Mouse (Mus musculus): Measurements from ENCODE around the gene Csf3. TPM values are rescaled to one million over a fixed set of nuclear protein-coding genes. Genes with fewer than 3 reads are reported as not detected.

Gene Csf3
- total RNA-seq, 2 experiments from 2014 or later: not detected

DNA sequence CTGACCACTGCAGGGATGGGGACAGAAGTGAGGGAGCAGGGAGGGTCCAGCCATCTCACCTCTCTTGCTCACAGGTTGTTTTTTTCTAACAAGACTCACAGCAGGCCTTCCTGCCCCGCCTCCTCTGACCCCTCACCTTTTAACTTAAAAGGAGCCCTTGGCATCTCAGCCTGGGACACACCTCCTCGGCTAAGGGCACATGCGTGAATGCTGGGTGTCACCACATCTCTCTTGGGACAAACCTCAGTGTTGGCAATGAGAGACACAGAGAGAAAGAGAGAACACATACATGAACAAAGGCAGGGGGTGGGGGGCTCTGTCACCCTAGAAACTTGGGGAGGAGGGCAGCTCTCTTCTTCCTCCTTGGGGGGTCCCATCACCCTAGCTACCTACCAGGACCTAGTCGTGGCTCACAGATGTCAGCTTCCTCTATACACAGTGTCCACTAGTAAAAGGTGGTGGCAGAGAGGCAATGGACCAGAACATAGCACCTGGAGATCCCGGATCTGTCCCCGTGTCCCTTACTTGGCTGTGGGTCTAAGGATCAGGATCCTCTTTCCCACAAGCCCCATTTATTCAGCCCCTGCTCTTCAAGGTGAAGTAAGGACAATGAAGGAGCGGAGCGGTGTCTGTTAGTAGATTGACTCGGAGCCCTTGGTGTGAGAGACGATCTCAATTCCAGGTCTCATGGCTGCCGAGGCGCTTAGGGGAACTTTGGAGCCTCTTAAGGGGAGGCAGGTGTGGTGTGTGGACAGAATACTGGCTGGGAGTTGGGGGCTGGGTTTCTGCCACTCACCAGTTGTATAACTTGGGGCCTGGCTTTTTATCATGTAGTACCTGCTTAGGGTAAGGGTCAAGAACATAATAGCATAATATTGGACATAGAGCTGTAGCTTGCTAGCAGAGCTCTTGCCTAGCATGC lies 45.1 kb downstream of the Csf3 start:
- no peak for DNase-seq
- intact Hi-C loops (cut with DNase I): no loop called here

GRCm38 (mm10) chr11:98746855-98747693 lies 46.0 kb downstream of the Csf3 start:
- peak; percentile 78 to 79 for DNase-seq
- intact Hi-C loops (cut with DNase I): no loop called here

- intact Hi-C loops (cut with DNase I): no loop called here
- DNase-seq: no peak
Observed at GRCm38 (mm10) chr11:98747804-98748505, 46.9 kb downstream of the Csf3 start.

GRCm38 (mm10) chr11:98748506-98749416 lies 47.7 kb downstream of the Csf3 start:
- DNase-seq: peak in 1 of 2 experiments; percentile 41
- intact Hi-C loops (cut with DNase I): no loop called here

DNA sequence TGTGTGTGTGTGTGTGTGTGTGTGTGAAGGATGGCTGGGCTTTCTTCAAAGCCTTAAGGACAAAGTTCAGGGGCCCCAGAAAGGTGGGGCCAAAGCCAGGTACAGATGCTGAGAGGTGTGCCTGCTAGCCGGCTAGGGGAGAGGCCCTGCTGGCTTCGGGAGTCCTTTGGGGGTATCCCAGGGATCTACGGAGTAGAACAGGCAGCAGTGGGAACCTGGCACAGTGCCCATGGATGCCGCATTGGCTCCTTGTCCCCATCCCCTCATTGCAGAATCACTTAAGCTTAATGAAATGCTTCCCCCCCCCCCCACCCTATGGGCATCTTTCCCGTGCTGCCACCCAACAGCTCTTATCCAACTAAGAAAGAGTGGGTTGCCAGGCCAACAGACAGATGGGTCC lies 48.7 kb downstream of the Csf3 start:
- intact Hi-C loops (cut with DNase I): no loop called here
- DNase-seq: no peak

DNA sequence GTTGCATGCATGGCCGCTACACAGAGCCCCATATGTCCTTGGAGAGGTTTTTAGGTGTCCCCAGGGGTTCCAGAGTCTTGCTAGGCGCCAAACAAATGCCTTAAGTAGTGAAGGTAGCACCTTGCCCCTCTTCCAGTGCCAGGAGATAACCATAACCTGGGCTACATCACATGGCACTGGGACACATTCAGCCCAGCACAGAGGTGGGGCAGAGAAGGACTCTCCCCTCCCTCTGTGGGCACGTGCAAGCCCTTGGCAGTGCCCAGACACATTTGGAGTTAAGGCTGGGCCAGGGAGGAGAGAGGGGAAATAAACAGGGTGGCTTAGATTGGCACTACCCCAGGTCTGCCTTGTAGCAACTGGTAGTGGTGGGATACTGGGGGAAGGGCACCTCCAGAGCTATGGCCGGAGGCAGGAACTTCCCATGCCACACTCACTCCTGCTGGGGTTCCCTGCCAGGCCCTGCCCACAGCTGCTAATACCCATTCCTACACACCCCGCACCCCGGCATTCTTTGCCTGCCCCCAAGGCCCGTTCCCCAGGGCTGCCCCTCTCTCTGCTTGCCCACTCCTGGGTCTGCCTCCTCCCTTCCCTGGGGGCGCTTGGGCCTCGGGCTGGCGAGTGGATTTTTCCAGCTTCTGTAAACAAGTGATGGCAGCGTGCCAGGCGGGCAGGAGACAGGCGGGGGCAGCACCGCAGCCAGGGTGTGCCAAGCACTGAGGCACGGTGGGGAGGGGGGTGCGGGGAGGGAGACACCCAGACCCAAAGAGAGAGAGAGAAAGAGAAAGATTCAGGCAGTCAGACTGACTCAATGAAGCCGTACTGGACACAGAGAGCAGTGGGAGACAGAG lies 49.5 kb downstream of the Csf3 start:
- peak; percentile 65 to 72 for DNase-seq
- intact Hi-C loops (cut with DNase I): no loop called here

- DNase-seq: no peak
- intact Hi-C loops (cut with DNase I): no loop called here
Observed at GRCm38 (mm10) chr11:98751221-98751782, 50.2 kb downstream of the Csf3 start.

DNA sequence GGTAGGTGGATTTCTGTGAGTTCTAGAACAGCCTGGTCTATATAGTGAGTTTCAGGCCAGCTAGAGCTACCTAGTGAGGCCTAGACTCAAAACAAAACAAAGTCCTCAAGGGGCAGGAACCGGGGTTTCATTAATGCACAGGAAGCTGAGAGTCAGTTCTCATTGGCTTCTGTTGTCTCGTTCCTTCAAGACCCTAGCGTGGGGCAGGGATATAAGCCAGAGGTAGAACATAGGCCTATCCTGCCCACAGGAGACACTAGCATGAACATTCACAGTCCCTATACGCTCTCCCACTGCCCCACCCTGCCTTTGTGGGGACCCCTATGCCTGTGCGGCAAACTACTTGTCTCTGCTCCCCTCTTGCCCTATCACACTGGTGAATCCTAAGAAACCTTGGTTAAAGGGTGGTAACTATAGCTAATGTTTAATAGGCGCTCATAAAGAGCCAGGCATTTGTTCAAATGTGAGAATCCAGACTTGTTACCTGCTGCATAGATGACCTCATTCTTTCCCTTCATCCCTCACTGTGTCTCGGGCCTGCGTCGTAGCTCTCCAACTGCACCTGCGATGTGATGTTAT lies 51.6 kb downstream of the Csf3 start:
- DNase-seq: no peak
- intact Hi-C loops (cut with DNase I): no loop called here

Other genes with a start within 250 kb of the Csf3 start
- 1 to 10 TPM in 1 of 2 experiments, under 1 TPM in 1; 0.81 to 5.4 TPM for gene Ikzf3, start 155.2 kb upstream of the Csf3 start, total RNA-seq (2021)
- gene Zpbp2, start 150.2 kb upstream of the Csf3 start, total RNA-seq (2021): not detected
- 10 to 100 TPM; 35.0 to 37.1 TPM for gene Ormdl3, start 113.9 kb upstream of the Csf3 start, total RNA-seq (2021)
- not detected for gene Lrrc3c, start 103.0 kb upstream of the Csf3 start, total RNA-seq (2021)
- 10 to 100 TPM in 1 of 2 experiments, 1 to 10 TPM in 1; 8.8 to 12.9 TPM for gene Gm12355, start 75.6 kb upstream of the Csf3 start, total RNA-seq (2021)
- 1 to 10 TPM; 4.4 to 4.5 TPM for gene Gsdma3, start 74.9 kb upstream of the Csf3 start, total RNA-seq (2021)
- gene Gsdma2, start 54.5 kb upstream of the Csf3 start, total RNA-seq (2021): under 1 TPM; 0.22 to 0.50 TPM
- not detected for gene Gsdma, start 36.9 kb upstream of the Csf3 start, total RNA-seq (2021)
- gene Psmd3, start 18.7 kb upstream of the Csf3 start, total RNA-seq (2021): 100 to 1,000 TPM; 110 TPM
- 10 to 100 TPM; 49.5 to 49.8 TPM for gene Med24, start 28.2 kb downstream of the Csf3 start, total RNA-seq (2021)
- gene Thra, start 39.4 kb downstream of the Csf3 start, total RNA-seq (2021): 100 to 1,000 TPM; 123 to 130 TPM
- gene Nr1d1, start 74.1 kb downstream of the Csf3 start, total RNA-seq (2021): 10 to 100 TPM; 20.7 to 31.5 TPM
- 10 to 100 TPM; 71.2 to 71.8 TPM for gene Msl1, start 94.3 kb downstream of the Csf3 start, total RNA-seq (2021)
- gene Casc3, start 103.6 kb downstream of the Csf3 start, total RNA-seq (2021): 10 to 100 TPM; 23.6 to 25.0 TPM
- 1 to 10 TPM in 1 of 2 experiments, under 1 TPM in 1; 0.61 to 1.0 TPM for gene Rapgefl1, start 135.5 kb downstream of the Csf3 start, total RNA-seq (2021)
- 10 to 100 TPM in 1 of 2 experiments, 1 to 10 TPM in 1; 8.2 to 10.6 TPM for gene Wipf2, start 162.4 kb downstream of the Csf3 start, total RNA-seq (2021)
- gene Cdc6, start 206.5 kb downstream of the Csf3 start, total RNA-seq (2021): 1 to 10 TPM in 1 of 2 experiments, under 1 TPM in 1; 0.72 to 2.2 TPM
- gene Rara, start 226.6 kb downstream of the Csf3 start, total RNA-seq (2021): 10 to 100 TPM; 17.9 to 21.6 TPM

All from heart, postnatal 14 days (tissue).